Mouse (Mus musculus) urinary bladder, postnatal 14 days (tissue): ENCODE results near the gene Asb18.

Source experiments
- DNase-seq: peaks from one replicate; pipeline ENCODE4 v3.0.0; 2021; ENCODE audit warnings: low spot score

Asb18 gene

DNA sequence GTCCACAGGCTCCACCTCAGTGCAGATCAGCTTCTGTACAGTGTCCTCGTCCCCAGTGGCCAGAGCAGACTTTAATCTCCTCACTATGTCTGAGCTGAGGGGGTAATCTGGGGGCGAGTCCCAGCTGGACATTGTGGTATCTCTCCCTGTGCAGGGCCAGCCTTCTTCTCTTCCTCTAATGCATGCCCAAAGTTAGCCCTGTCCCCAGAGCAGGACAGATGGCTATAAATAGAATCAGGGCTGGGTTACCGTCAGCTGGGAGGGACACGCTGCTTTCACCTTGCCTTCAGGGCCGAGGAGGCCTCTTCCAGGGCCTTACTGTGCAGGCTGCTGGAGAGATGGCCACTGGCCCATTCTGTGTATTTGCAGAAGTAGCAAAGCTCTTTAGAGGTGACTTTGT is at the start of gene Asb18:
Gene Asb18, minus strand, starts transcription at position 221 of the 400 bp plus-strand sequence.
- no peak for DNase-seq

DNA sequence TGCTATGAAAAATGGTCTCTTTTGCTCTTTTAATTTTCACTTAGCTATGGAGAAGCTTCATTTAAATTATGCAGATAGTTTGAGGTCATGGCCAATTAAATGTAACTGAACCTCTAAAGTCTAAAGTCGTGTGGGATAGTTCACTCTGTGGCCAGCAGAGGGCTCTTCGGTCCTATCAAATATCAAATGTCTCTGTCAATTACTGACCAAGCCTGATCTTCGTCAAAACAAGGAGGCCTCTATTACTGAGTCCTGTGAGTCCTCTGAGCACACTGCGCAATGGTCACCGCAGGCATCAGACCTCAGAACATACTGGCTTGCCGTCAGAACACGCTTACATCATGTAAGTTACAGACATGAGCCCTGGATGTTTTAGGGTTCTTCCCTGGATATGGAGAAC is 46.1 kb upstream of the Asb18 start:
- peak; percentile 57 for DNase-seq

DNA sequence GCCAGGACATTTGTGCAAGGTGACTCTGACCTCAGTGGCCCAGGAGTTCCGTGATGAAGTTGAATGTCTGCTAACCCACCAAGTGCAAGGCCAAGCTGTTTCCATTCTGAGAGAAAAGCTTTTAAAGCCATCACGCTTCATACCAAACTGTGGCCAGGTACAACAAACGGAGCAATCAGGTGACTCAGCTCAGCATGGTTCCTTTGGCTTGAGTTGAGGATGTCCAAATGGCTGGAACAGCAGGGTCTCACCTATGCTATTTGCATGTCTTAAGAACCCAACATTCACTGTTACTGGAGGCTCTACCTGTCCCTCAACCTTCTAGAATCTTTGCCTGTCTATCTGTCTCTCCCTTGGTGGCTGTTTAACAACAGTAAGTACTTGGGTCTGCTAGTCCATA is 45.6 kb upstream of the Asb18 start:
- DNase-seq: no peak

DNA sequence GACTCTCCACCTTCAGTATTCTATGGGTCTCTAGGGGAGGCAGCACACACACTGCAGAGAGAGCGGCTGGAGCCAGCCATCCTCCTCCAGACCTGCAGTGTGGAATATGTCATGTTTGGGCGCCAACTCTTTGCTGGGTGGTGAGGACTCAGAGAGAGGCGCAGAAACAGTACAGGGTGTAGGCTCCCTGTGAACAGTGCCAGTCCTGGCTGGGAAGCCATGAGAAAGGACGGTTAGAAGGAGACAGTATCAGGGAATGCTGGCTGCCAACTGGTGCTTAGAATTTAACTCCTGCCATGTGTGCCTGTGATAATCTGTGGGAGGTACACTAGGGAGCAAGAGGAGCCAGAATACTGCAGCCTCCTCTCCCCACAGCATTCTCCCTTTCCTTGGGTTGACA is 40.5 kb upstream of the Asb18 start:
- no peak for DNase-seq

DNA sequence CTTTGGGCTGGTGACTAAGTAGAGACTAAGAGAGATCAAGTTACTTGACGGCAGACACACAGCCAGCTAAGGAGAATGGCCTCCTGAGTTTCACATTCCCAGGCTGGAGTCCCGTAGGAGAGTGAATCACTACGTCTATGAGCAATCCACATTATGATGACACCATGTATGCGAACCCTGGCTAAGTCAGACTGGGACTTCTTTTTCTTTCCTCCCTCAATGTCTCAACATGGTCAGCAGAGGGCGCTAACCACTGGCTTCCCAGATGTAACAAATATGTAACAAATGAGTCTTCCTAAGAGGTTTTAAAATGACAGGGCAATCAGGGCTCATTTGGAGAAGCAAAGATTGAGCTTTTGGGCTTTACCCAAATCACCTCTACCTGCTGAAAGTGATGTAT is 36.9 kb upstream of the Asb18 start:
- DNase-seq: peak; percentile 53

DNA sequence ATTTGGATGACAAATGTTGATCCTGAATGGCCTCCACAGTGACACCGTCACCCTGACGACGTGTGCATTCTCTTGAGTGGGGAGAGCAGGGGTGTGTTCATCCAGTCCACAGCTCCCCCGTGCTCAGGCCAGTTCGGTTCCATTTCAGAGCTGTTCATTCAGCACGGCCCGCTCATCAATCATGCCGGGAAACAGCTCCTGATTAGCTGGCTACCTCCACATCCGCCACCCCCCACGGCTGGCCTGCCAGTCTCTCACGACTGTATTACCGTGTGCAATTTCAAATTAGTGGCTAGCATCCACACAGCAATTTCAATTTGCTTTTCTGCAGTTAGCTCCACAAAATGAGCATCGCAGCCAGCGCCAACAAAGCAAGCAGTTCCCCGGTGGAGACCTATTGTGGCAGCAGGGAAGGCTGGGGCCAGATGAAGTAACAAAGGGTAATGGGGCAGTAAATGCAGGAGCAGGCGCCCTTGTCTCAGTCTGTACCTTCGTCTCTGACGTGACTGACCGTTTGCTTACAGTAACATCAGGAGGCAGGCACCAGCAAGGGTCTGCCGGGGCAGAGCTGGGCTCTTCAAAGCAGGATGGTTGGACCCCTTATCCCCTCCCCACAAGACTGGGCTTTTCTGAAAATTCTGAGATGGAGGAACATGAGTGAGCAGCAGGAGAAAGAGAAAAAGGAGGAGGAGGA is 35.7 kb upstream of the Asb18 start:
- DNase-seq: no peak

DNA sequence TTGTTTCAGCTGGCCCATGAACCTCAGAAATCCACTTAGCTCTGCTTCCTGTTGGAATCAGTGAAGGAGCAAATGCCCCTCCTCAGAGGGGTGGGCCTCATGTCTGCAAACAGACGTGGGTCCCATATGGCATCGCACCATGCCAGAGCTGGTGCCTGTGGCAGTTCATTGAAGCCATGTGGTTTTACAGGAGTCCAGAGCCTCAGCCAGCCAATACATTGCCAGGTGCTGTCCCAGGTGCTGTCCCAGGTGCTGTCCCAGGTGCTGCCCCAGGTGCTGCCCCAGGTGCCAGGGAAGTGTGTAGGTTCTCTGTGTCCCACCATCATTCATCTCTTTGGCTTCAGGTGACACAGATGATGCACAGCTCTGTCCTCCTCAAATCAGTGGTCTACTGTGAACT is 13.8 kb upstream of the Asb18 start:
- peak; percentile 8 for DNase-seq

DNA sequence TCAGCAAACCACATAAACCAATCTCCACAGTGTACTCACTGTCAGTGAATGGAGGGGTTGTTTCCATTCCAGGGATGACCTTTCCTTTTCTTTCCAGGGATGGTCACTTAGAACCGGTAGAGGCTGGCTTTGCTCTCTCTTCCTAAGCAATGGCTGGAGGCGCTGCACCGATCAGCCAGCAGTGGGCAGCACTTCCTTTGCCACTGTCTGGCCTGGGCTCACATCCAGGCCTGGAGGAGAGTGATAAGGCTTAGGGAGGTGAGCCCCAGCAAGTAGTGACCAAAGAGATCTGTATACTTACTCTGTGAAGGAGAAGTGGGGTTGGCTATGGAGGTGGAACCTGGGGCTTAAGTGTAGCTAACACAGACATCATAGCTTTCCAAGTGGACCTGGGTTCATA is 12.5 kb upstream of the Asb18 start:
- peak; percentile 9 for DNase-seq

DNA sequence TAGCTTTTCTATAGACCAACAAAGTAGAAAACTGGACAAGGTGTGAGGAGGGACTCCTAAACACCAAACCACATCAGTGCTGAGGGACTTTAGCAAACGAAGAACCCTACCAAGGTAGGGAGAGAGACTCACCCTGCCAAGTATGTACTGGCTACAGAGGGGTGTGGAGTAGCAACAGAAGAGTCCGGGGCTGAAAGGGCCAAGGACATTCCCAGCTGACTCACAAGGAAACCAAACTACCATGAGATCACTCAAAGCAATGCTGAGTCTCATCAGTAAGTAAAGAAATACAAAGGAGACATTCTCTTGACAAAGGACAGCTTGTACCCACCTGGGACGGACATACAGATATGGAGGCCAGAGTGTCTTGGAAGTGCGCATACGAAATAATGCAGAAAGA is 5.9 kb upstream of the Asb18 start:
- no peak for DNase-seq

DNA sequence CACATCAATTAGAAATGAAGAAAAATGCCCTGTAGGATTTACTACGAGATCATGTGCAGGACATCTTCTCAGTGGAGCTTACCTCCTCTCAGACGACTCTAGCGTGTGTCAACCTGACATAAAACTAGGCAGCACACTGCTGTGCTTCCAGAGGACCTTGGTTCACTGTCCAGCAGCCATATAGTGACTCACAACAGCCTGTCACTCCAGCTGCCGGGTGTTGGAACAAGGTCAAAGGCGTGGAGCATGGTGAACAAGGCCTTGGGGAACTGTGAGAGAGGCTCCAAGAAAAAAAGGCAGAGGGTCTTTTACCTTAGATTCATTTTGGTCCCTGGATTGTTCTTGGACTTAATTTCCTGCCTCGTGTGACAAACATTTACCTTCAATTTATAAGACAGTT is 3.6 kb upstream of the Asb18 start:
- no peak for DNase-seq

DNA sequence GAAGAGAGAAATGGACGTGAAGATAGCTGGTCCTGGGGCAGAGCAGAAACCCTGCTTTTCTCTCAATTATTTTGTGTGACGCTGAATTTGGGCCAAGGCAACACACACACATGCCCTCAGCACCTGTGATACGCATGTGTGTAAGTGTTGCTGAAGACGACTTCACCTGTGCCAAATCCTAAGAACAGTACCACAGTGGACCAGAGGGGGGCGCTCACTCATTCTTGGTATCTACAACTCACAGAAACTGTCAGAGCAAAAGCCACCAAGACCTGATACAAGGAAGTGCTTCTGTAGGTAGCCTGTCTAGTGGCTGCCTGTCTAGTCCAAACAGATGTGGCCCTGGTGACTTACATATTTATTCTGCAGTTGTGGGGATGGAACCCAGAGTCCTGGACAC is 1.2 kb downstream of the Asb18 start:
- DNase-seq: no peak

DNA sequence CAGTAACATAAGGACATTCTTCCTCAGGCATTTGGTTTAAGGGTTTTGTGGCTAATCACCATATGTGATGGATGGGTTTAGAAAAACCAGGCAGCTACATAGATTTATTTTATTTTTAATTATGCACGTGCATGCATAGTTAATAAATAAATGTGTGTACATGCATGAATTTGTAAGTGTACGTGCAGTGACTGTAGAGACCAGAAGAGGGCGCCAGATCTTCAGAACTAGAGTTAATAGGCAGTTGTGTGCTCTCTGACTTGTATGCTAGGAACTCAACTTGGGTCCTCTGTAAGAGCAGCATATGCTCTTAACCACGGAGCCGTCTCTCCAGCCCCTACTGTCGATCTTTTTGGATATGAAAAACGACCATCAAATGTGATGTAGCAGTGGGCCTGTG is 1.6 kb downstream of the Asb18 start:
- no peak for DNase-seq

DNA sequence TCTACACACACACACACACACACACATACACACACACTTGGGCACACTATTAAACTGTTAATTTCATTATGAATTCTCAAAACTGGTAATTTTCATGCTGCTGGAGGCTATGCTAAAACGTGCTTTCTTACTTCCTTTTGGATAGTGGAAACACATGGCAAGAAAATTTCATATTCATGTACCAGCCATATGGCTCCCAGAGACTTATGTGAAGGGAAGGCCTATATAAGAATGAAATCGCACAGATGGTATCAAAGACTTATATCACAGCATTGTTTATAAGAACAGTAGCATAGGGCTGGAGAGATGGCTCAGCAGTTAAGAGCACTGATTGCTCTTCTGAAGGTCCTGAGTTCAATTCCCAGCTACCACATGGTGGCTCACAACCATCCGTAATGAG is 2.3 kb downstream of the Asb18 start:
- no peak for DNase-seq

DNA sequence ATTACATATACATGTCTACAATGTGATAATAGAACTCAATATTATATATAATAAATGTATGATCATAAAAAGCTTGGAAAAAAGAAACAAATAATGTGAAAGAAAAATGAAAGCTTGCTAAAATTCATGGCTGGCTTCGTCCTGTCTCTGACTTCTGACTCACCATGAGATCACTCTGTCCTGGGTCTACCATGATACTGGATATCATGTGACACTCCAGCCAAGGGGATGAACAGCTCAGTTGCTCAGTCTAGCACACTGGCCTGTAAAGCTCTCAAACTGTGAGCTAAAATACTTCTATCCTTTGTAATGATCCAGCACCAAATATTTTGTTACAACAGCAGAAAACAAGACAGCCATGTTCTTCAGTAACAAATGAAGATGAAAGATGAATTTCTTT is 4.4 kb downstream of the Asb18 start:
- DNase-seq: no peak

DNA sequence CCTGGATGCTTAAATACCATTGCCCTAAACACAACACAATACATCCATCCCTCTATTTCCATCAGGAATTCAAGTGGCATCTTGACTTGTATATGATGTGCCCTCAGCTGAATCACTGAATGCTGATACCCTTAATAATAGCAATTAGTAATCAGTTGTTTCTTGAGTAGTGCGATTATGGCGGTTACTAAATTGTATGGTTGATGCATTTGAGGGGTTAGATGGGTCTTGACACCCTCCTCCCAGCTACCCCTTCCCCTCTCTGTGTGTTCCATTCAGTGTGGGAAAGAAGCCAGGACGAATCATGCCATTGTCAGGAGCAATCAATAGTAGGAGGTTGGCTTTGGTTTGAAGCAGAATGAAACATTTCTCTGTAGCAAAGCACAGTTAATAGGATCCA is 5.3 kb downstream of the Asb18 start:
- DNase-seq: no peak

DNA sequence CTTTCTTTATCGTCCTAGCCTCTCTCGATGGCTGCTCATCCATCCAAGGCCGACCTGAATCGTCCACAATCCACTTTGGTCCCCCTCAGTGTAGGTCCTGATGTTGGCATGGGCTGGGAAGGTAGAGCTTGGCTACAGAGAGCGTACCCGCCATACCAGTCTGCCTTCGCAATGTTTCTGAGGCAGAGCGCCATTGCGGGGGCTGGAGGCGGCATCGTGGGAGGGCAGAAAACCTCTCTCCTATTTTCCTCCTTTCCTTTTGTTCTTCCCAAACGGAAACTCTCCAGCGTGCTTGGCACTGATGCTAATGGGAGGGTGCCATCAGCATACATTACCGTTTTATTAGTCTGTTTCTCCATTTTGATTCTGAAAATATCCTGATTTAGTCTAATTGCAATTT is 7.8 kb downstream of the Asb18 start:
- no peak for DNase-seq

DNA sequence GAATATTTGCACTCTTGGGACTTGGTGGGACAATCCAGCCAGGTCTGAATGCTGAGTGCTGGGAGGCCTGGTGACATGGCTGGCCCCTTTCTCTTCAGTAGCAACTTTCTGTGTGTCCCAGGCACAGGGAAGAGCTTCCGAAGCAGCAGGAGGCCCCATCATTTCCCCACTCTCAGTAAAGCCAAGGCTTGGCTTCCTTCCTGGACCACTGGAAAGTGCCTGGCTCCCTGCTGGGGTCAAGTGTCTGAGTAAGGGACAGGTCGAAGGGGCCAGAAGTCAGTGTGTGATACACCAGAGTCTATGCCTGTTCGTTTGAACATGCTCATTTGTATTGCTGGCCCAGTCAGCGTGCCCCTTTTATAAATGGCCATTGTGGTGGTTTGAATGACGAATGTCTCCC is 13.5 kb downstream of the Asb18 start:
- DNase-seq: no peak

DNA sequence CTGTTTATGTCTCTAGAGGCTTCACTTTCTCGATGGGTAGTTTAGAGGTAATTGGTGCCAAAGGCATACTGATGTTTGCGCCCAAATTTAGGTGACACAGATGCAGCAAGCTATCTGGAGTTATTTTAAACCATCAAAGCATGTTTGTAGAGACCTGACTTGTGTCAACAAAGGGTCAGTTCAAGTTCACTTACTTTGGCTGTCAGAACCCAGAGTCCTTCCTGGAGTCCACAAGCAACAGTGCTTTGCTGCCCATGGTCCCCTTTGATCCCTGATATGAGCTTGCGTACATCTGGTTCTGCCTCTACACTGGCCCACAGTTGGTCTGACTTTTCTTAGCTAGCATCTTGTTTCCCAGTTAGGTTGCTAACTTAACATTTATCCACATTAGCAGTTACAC is 14.6 kb downstream of the Asb18 start:
- no peak for DNase-seq

DNA sequence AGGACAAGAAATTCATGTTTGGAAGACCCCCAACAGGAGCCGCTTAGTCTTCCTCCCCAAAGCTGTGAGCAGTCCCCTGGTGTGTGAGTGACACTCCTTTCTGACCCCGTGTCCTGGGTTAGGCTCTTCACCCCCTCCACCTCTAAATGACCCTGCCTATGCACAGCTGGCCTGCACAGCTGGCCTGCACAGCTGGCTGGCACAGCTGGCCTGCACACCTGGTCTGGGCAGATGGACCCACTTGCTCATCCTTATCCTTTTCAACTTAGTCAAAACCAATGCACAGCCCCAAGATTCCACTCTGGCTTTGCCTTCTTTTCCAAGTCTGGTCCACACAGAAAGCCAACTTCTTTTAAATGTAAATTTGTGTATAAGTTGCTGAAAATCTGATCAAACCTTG is 15.8 kb downstream of the Asb18 start:
- no peak for DNase-seq

DNA sequence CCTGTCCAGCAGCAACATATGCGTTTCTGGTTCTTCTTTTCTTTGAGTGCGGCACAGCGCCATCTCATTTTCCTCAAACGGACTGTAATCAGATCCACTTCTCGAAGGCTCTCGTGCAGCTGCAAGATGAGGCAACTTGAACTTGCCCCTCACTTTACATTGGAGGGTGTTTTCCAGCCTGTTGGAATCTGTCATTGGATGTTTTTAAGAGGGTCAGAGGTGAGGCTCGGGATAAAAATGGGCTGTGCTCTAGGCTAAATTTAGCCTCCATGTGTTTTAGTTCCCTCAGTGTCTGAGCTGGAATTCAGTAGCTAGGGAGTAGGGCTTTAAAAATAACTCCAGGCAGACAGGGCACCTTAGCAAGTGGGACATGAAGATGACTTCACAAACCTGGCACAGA is 16.4 kb downstream of the Asb18 start:
- no peak for DNase-seq

DNA sequence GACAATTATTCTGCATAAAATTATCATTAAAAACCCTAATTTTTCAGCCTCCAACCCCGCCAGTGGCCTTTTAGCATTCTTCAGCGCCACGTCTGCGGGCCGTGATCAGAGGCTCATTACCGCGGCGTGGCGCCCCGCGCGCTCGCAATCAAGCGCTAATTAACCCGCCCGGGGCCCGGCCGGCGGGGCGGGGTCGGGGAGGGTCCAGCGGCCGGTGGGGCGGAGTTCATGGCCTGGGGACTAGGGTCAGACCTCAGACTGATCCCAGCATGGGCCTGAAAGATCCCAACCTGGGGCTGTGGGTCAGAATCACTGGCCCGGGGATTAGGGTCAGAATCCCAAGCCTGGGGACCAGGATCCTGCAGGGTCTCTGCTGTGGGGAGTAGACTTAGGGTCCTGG is 22.2 kb downstream of the Asb18 start:
- no peak for DNase-seq

DNA sequence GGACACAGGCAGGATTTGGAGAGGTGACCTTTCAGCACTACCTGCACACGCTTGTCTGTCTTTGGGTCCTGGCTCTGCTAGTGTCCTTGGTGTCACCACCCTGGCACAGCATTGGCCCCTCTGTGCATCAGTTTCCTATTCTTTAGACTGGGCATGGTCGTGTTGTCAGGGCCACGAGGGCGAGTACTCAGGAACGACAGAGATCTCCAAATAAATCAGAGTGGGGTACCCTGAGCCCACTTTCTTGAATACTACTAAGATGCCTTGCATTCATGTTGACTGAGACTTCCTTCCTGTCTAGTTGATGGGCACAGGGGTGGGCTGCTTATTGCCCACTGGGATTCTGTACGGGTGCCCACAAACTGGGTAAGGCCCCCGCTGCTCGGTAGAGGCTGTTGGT is 37.2 kb downstream of the Asb18 start:
- DNase-seq: no peak

DNA sequence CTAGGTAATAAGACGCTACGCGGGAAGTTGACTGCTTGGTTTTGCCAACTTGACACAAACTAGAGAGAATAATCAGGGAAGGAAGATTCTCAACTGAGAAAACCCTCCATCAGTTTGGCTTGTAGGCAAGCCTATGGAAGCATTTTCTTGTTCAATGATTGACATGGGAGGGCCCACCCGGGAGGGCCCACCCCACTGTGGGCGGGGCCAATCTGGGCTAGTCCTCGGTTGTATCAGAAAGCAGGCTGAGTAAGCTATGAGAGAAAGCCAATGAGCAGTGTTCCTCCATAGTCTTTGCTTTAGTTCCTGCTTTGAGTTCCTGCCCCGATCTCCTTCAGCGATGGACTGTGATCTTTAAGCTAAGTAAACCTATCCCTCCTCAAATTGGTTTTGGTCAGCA is 38.1 kb downstream of the Asb18 start:
- DNase-seq: no peak

DNA sequence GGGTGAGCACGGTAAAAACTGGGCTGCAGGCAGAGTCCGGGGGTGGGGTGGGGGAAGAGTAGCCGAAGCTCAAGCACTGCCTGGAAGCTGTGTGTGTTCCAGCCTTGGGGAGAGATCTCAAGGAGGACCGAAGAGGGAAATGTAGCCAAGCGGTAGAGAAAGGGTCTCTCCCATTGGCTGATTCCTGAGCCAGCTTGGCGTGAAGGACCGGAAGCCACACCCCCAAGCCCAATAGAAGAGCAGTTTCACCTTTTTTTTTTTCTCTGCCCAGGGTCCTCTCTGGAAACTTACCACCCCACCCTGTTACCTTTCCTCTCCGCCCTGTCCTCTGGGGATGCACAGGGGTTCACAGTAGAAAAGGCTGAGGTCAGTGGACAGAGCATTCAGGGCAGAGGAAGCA is 39.9 kb downstream of the Asb18 start:
- no peak for DNase-seq

DNA sequence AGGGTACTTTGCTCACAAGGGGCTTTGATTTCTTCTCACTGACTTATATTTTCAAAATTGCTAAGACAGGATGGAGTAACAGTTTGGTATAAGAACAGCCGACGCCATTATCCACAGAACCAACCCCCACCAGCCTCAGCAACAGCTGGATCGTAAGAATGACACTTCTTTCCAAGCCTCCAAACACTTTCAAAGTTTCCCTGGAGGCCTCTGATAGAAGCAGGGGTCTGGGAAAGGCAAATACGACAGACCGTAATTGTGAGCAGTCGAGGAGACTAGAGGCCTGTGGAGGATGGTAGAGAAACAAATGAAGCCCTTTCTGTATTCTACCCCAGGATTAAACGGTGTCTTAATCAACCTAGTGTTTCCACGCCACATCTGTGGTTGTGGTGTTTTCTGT is 42.6 kb downstream of the Asb18 start:
- no peak for DNase-seq
